Mouse (Mus musculus): ENCODE measurements around the gene Gm37240. TPM values are rescaled to one million over a fixed set of nuclear protein-coding genes. Genes with fewer than 3 reads are reported as not detected.

The Gm37240 gene
- polyA plus RNA-seq, 1 experiment from 2014 or later = 0.43 TPM

DNA sequence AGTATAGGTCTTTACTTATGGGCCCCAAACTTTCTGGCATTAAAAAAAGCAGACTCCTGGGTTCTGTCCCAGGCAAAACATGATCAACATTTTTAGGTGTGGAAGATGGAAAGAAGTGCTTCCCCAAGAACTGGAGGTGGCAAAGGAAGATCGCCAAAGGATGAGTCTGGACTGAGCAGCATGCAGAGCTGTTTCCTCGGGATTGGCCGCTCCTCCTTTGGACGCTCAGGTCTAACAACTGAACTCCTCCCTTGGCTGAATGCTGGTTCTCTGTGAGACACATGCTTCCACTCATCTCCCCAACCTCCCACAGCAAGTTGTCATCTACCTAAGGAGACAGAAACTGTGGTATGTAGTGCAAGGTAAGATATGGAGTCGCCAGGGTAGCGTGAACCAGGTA is 865.5 kb downstream of the Gm37240 start:
- DNase-seq (ENCODE audit: low spot score) = no peak
- no peaks in the 10 kb centered on the region for H3K27me3 ChIP-seq (ENCODE audit: control insufficient read depth, insufficient read depth, low read length)
- no peaks in the 10 kb centered on the region for H3K9me3 ChIP-seq (ENCODE audit: control insufficient read depth, low read length)
- no peak for ATAC-seq (replicated peaks; ENCODE audit: low FRiP score)
- no peak overlapping the region for H3K4me3 ChIP-seq (ENCODE audit: low read depth, low read length)
- H3K9ac ChIP-seq (ENCODE audit: low read length) = no peak overlapping the region
- H3K4me1 ChIP-seq (replicated peaks; ENCODE audit: control insufficient read depth, insufficient read depth, low read length) = 0 out of 2 replicates have a peak, but pooled peaks cover 1% of the 10 kb centered on the region
- no peaks in the 10 kb centered on the region for H3K36me3 ChIP-seq (ENCODE audit: control insufficient read depth, insufficient read depth, low read length)
- no peak overlapping the region for H3K4me2 ChIP-seq (ENCODE audit: low read depth, low read length, severe bottlenecking)
- no peak overlapping the region for H3K27ac ChIP-seq (ENCODE audit: low read depth, low read length)
- WGBS = 95% methylated on average over 6 of the region's 6 CpGs

DNA sequence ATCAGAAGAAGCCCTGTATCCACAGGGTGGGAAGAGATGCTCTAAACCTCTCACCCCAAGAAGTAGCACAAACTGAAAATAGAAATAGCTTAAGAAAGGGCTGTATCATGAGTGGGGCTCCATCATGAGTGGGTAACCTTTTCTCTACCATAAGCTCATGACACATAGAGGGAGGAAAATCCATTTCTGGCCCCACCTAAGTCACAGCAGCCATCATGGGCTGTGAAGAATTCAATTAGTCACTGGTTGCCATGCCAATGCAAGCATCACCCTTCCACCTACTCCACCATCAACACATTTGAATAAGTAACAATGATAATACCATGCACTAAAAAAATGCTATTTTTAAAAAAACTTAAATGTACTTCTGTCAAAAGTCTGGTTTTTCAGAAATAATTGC is 867.2 kb downstream of the Gm37240 start:
- no peak overlapping the region for H3K4me2 ChIP-seq (ENCODE audit: low read depth, low read length, severe bottlenecking)
- H3K4me3 ChIP-seq (ENCODE audit: low read depth, low read length) = no peak overlapping the region
- H3K9ac ChIP-seq (ENCODE audit: low read length) = no peak overlapping the region
- ATAC-seq (replicated peaks; ENCODE audit: low FRiP score) = no peak
- no peak overlapping the region for H3K27ac ChIP-seq (ENCODE audit: low read depth, low read length)
- no peaks in the 10 kb centered on the region for H3K9me3 ChIP-seq (ENCODE audit: control insufficient read depth, low read length)
- DNase-seq (ENCODE audit: low spot score) = no peak
- H3K4me1 ChIP-seq (replicated peaks; ENCODE audit: control insufficient read depth, insufficient read depth, low read length) = 0 out of 2 replicates have a peak, but pooled peaks cover 1% of the 10 kb centered on the region
- H3K36me3 ChIP-seq (ENCODE audit: control insufficient read depth, insufficient read depth, low read length) = no peaks in the 10 kb centered on the region
- H3K27me3 ChIP-seq (ENCODE audit: control insufficient read depth, insufficient read depth, low read length) = no peaks in the 10 kb centered on the region

DNA sequence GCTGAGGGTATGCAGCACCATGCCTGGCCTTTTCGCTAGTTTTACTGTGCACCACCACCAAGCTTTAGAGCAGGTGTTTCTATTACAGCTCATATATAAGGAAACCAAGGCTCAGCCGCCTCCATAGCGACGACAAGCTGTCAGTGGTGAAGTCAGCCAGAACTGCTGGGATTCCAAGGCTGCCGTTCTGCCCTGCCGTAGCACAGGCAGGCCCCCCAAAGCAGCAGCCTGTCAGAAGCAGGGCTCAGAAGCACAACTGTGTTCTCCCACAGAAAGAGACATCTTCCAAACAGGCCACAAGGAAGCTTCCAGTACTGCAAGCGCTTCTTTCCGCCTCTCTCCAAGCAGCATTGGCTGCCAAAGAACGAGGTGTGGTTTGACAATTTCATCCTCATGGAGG is 871.7 kb downstream of the Gm37240 start:
- no peaks in the 10 kb centered on the region for H3K27me3 ChIP-seq (ENCODE audit: control insufficient read depth, insufficient read depth, low read length)
- no peaks in the 10 kb centered on the region for H3K9me3 ChIP-seq (ENCODE audit: control insufficient read depth, low read length)
- H3K9ac ChIP-seq (ENCODE audit: low read length) = no peak overlapping the region
- H3K36me3 ChIP-seq (ENCODE audit: control insufficient read depth, insufficient read depth, low read length) = no peaks in the 10 kb centered on the region
- ATAC-seq (replicated peaks; ENCODE audit: low FRiP score) (no peak), DNase-seq (ENCODE audit: low spot score) (no peak)
- no peak overlapping the region for H3K27ac ChIP-seq (ENCODE audit: low read depth, low read length)
- no peak overlapping the region for H3K4me3 ChIP-seq (ENCODE audit: low read depth, low read length)
- H3K4me2 ChIP-seq (ENCODE audit: low read depth, low read length, severe bottlenecking) = no peak overlapping the region
- H3K4me1 ChIP-seq (replicated peaks; ENCODE audit: control insufficient read depth, insufficient read depth, low read length) = no peaks in the 10 kb centered on the region
- 68% methylated on average over 9 of the region's 9 CpGs for WGBS

DNA sequence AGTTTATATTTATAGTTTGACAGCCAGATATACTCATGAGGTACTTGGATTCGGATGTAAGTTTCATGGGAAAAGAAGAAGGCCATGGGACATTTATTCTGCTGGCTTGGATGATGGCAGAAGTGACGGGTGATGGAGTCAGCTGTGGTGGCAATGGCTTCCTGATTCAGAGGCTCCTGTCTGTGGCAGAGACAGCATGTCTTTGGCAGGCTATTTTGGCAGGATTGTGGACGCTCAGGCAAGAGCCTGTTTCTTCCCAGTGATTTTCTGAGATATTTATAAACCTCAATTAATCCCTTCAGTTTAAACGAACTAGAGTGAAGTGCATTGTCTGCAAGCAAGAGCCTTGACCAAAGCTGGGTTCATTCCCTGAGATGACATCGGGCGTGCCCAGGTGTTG is 874.4 kb downstream of the Gm37240 start:
- H3K4me2 ChIP-seq (ENCODE audit: low read depth, low read length, severe bottlenecking) = no peak overlapping the region
- no peaks in the 10 kb centered on the region for H3K4me1 ChIP-seq (replicated peaks; ENCODE audit: control insufficient read depth, insufficient read depth, low read length)
- H3K9ac ChIP-seq (ENCODE audit: low read length) = no peak overlapping the region
- WGBS = 79% methylated on average over 6 of the region's 6 CpGs
- H3K4me3 ChIP-seq (ENCODE audit: low read depth, low read length) = no peak overlapping the region
- DNase-seq (ENCODE audit: low spot score) = no peak
- no peak overlapping the region for H3K27ac ChIP-seq (ENCODE audit: low read depth, low read length)
- no peaks in the 10 kb centered on the region for H3K9me3 ChIP-seq (ENCODE audit: control insufficient read depth, low read length)
- no peak for ATAC-seq (replicated peaks; ENCODE audit: low FRiP score)
- no peaks in the 10 kb centered on the region for H3K36me3 ChIP-seq (ENCODE audit: control insufficient read depth, insufficient read depth, low read length)
- no peaks in the 10 kb centered on the region for H3K27me3 ChIP-seq (ENCODE audit: control insufficient read depth, insufficient read depth, low read length)

DNA sequence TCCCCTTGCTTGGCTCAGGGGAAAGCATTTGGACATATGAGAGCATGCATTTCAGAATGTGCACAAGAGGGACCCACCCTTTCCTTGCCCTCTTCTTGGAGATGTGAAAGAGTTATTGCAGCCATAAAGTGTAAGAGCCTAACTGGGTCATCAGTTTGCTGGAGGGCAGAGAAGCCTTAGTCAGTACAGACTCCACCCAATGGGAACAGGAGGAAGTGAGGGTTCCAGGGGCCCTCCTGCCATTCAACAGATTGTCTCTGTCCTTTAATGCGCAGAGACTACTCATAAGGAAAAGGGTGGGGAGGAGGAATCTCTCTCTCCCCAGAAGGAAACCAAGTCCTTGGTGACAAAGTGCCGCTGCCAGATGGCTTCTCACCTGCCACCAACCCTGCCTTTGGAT is 882.1 kb downstream of the Gm37240 start:
- no peak overlapping the region for H3K4me3 ChIP-seq (ENCODE audit: low read depth, low read length)
- H3K9me3 ChIP-seq (ENCODE audit: control insufficient read depth, low read length) = no peaks in the 10 kb centered on the region
- H3K27me3 ChIP-seq (ENCODE audit: control insufficient read depth, insufficient read depth, low read length) = no peaks in the 10 kb centered on the region
- H3K27ac ChIP-seq (ENCODE audit: low read depth, low read length) = no peak overlapping the region
- H3K4me1 ChIP-seq (replicated peaks; ENCODE audit: control insufficient read depth, insufficient read depth, low read length) = no peaks in the 10 kb centered on the region
- ATAC-seq (replicated peaks; ENCODE audit: low FRiP score) = no peak
- H3K9ac ChIP-seq (ENCODE audit: low read length) = no peak overlapping the region
- no peaks in the 10 kb centered on the region for H3K36me3 ChIP-seq (ENCODE audit: control insufficient read depth, insufficient read depth, low read length)
- WGBS = 89% methylated on average over 2 of the region's 2 CpGs
- no peak overlapping the region for H3K4me2 ChIP-seq (ENCODE audit: low read depth, low read length, severe bottlenecking)
- no peak for DNase-seq (ENCODE audit: low spot score)

DNA sequence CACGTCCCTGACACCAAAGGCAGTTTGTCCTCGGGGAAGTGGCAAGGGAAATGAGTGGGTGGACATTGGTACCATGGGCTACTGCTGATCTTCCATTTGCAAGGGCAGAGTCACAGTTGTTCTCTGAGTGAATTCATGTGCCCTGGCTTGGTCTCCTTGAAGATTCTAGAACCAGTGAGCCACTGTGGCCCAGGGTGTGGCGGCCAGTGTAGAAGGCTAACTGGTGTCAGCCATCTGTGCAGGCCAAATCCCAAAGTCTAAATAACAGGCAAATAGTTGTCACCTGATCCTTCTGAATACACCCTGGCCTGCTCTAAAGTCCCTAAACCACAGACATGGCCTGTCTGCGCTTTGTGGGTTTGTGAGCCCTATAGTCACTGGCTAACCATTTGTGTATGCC is 898.4 kb downstream of the Gm37240 start:
- Histone ChIP-seq H3K9ac (ENCODE audit: low read length) (no peak overlapping the region), H3K36me3 (ENCODE audit: control insufficient read depth, insufficient read depth, low read length) (no peaks in the 10 kb centered on the region), H3K27ac (ENCODE audit: low read depth, low read length) (no peak overlapping the region), H3K27me3 (ENCODE audit: control insufficient read depth, insufficient read depth, low read length) (no peaks in the 10 kb centered on the region), H3K4me2 (ENCODE audit: low read depth, low read length, severe bottlenecking) (no peak overlapping the region), H3K9me3 (ENCODE audit: control insufficient read depth, low read length) (no peaks in the 10 kb centered on the region), H3K4me3 (ENCODE audit: low read depth, low read length) (no peak overlapping the region), H3K4me1 (replicated peaks; ENCODE audit: control insufficient read depth, insufficient read depth, low read length) (no peaks in the 10 kb centered on the region)
- ATAC-seq (replicated peaks; ENCODE audit: low FRiP score) (no peak), DNase-seq (ENCODE audit: low spot score) (no peak)
- WGBS = 95% methylated on average over 4 of the region's 4 CpGs

DNA sequence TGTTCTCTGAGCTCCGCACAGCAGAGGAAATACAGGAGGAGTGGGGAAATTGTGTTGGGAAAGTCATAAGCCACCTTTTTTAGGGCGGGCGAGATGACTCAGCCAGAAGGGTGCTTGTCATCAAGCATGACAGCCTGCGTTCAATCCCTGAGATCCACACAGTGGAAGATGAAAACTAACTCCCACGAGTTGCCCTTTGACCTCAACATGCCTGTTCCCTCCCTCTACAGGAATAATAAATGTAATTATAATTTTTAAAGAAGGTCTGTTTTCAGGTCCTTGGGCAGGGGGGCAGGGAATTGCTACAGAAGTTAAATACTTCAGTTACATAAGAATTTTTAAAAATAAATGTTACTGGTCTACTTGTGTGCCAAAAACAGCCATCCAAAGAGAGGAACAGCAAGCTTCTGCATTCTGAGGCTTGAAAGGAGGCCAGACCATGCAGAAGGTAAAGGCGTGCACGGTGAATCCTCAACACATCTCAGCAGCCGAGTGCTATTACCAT is 902.1 kb downstream of the Gm37240 start:
- ATAC-seq (replicated peaks; ENCODE audit: low FRiP score) (no peak), DNase-seq (ENCODE audit: low spot score) (no peak)
- Histone ChIP-seq H3K4me3 (ENCODE audit: low read depth, low read length) (no peak overlapping the region), H3K4me1 (replicated peaks; ENCODE audit: control insufficient read depth, insufficient read depth, low read length) (no peaks in the 10 kb centered on the region), H3K36me3 (ENCODE audit: control insufficient read depth, insufficient read depth, low read length) (no peaks in the 10 kb centered on the region), H3K4me2 (ENCODE audit: low read depth, low read length, severe bottlenecking) (no peak overlapping the region), H3K9me3 (ENCODE audit: control insufficient read depth, low read length) (no peaks in the 10 kb centered on the region), H3K27ac (ENCODE audit: low read depth, low read length) (no peak overlapping the region), H3K27me3 (ENCODE audit: control insufficient read depth, insufficient read depth, low read length) (no peaks in the 10 kb centered on the region), H3K9ac (ENCODE audit: low read length) (no peak overlapping the region)
- 94% methylated on average over 8 of the region's 8 CpGs for WGBS

DNA sequence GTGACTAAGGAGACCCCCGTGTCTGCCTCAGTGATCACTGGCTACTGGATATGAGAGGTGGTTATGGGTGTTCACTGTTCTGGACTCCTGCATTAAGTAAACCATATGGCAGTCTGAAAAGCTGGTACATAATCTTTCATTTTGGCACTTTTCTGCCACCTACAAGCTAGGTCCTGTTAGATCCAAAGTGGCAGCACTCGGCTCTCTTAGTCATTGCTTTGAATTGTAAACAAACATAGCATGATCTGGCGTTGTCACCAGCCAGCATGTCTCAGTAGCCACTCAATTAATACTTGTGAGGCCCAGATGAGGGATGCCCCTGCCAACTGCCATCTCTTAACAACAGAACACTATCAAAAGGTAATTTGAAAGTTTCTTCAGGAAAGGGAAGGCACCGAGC is 904.6 kb downstream of the Gm37240 start:
- DNase-seq (ENCODE audit: low spot score) (no peak), ATAC-seq (replicated peaks; ENCODE audit: low FRiP score) (no peak)
- no peak overlapping the region for H3K4me3 ChIP-seq (ENCODE audit: low read depth, low read length)
- H3K4me1 ChIP-seq (replicated peaks; ENCODE audit: control insufficient read depth, insufficient read depth, low read length) = no peaks in the 10 kb centered on the region
- H3K9me3 ChIP-seq (ENCODE audit: control insufficient read depth, low read length) = no peaks in the 10 kb centered on the region
- no peak overlapping the region for H3K9ac ChIP-seq (ENCODE audit: low read length)
- no peaks in the 10 kb centered on the region for H3K27me3 ChIP-seq (ENCODE audit: control insufficient read depth, insufficient read depth, low read length)
- H3K27ac ChIP-seq (ENCODE audit: low read depth, low read length) = no peak overlapping the region
- H3K36me3 ChIP-seq (ENCODE audit: control insufficient read depth, insufficient read depth, low read length) = no peaks in the 10 kb centered on the region
- 83% methylated on average over 4 of the region's 4 CpGs for WGBS
- no peak overlapping the region for H3K4me2 ChIP-seq (ENCODE audit: low read depth, low read length, severe bottlenecking)

DNA sequence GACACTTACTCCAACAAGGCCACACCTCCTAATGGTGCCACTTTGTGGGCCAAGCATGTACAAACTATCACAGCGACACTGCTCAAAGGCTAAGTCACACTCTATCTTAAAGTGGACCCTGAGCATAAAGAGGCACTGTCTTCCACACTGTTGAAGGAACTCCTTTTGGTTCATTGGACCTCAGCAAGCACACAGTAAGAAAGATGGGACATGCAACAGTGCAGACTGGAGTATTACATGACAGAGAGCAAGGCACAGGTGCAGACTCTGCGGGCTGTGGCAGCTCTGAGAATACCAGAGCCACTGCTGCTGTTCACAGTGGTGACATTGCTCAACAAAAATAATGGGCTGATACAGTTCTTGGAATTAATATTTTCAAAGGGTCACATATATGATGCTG is 907.2 kb downstream of the Gm37240 start:
- no peaks in the 10 kb centered on the region for H3K27me3 ChIP-seq (ENCODE audit: control insufficient read depth, insufficient read depth, low read length)
- no peak for ATAC-seq (replicated peaks; ENCODE audit: low FRiP score)
- no peaks in the 10 kb centered on the region for H3K9me3 ChIP-seq (ENCODE audit: control insufficient read depth, low read length)
- no peak overlapping the region for H3K4me2 ChIP-seq (ENCODE audit: low read depth, low read length, severe bottlenecking)
- no peaks in the 10 kb centered on the region for H3K36me3 ChIP-seq (ENCODE audit: control insufficient read depth, insufficient read depth, low read length)
- no peaks in the 10 kb centered on the region for H3K4me1 ChIP-seq (replicated peaks; ENCODE audit: control insufficient read depth, insufficient read depth, low read length)
- no peak overlapping the region for H3K4me3 ChIP-seq (ENCODE audit: low read depth, low read length)
- H3K27ac ChIP-seq (ENCODE audit: low read depth, low read length) = no peak overlapping the region
- DNase-seq (ENCODE audit: low spot score) = no peak
- 95% methylated on average over 2 of the region's 2 CpGs for WGBS
- no peak overlapping the region for H3K9ac ChIP-seq (ENCODE audit: low read length)

All from forebrain, embryonic 11.5 days (tissue).